Mouse (Mus musculus) adrenal gland, adult (tissue): Measurements from ENCODE around the gene Stk4.

Experiments used
- DNase-seq, 2 experiments: peaks; one replicate each; pipeline ENCODE4 v3.0.0; 2022 to 2023; ENCODE audit warnings: low spot score in 1 of 2; ENCODE audit not compliant: inconsistent age in 2 of 2

Stk4 gene

DNA sequence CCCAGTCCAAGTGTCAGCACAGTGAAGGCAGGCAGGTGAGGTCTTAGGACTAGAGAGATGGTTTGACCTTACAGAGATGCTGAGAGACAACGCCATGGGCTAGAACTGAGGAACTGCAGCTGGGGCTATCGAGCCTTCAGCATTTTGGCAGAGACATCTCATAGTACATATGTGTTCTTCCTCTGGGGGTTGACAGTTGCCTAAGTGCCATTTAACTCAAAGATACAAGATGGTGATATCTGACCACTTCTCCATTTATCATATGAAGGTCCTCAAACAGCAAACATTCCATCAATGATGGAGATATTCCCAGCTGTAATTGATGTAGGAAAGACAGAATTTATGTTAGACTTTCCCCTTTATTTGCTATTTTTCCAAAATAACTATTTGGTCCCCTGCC lies 57.2 kb downstream of the Stk4 start:
- no peak for DNase-seq

DNA sequence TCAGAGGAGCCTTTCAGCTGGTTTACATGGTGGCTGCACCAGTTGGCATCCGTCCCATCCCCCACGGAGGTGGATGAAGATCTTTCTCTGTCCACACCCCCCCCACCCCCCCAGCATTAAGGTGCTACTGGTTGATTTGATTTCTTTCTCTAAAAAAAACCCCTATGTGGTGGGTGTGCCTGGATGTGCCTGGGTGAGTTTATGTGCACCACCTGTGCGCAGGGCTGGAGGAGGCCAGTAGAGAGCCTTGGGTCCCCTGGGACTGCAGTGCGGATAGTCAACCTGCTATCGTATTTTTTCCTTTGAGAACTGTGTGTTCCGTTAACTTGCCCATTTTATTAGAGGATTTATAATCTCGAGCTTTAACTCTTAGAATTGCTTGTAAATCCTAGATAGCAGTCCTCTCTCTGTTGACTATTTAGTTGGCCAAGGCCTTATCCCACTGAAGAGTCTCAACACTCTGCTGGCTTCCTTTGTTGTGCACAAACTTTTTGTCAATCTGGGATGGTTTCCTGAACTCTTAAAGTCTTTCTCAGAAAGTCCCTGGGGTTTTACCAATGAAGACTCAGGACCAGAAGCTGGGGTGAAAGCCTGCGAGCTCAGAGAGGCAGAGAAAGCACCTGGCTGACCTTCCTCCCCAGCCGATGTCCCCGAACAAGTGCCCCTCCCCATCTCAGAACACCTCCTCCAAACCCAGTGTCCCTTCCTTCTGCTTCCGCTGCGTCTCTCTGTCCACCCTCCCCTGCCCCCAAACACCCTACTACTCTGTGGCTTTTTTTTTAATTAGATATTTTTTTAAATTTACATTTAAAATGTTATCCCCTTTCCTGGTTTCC lies 58.7 kb downstream of the Stk4 start:
- no peak for DNase-seq

DNA sequence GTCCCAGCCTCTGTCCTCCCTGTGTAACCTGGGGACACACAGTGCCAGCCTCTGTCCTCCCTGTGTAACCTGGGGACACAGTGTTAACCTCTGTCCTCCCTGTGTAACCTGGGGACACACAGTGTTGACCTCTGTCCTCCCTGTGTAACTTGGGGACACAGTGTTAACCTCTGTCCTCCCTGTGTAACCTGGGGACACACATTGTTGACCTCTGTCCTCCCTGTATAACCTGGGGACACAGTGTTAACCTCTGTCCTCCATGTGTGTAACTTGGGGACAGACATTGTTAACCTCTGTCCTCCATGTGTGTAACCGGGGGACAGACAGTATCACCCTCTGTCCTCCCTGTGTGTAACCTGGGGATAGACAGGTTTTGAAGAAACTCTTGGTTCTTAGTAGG lies 61.5 kb downstream of the Stk4 start:
- no peak for DNase-seq

DNA sequence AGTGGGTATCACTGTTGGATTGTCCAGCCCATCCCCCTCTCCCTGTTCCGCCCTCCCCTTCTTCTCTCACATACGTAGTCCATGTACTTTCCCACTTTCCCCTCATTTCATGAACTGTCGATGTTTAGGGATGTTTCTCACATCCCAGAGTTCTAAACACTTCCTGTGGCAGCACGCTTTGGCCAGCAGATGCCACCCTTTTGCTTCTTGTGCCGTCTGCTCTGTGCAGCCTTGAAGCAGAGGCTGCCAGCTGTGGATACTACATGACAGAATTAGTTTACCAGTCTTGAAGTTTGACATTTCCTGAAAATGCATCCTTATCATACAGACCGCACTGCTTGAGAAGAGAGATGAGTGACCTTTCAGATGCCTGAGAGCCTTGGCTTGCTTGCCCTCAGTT lies 64.4 kb downstream of the Stk4 start:
- peak; percentile 60 to 77 for DNase-seq

DNA sequence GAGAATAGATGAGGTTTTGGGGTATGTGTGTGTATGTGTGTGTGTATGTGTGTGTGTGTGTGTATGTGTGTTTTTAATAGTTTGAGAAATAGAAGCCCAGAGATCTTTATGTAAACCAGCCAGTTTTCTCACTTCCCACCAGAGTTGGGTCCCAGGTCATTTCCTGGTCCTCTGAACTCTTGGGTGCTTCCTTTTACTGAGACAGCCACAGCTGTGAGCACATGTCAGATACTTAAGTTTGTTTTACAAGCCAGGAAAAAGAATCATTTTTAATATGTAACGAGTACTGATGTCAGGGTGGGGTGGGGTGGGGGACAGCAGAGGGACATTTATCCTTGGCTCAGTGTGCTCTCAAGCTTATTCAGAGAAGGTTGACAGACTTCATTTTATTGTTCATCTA lies 65.2 kb downstream of the Stk4 start:
- no peak for DNase-seq

DNA sequence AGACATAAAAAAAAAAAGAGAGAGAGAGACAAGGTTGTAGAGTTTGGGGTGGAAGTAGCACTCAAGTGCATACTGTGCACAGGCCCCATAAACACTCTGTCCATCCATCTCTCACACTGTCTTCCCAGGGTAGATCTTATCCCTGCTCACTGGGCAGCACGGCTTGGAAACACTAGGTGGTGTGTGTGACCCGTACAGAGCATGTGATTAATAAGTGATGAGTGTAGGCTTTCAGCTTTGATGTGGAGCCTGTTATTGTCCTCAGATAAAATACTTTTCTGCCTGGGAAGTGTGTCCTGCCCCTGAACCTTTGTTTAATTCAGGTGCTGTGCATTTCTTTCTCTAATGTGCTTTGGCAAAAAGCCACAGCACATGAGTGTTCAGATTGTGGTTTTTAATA lies 66.3 kb downstream of the Stk4 start:
- DNase-seq, result peak; percentile 22 to 62

DNA sequence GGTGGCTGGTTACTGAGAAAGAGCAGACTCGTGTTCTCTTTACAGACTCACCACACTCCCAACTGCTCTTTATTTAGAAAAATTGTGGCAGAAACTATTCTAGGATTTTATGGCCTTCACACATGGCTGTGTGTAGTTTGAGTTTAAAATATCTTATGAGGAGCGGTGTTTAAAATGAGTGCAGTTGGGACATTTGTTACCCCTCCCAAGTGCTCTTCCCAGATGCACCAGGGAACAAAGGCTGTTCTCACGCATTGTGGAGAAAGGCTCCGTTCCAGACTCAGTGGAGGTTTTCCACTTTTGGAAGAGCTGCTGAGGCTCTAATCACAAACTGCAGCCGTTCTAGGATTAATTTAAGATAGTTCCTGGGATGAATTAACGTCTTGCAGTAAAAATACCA lies 67.6 kb downstream of the Stk4 start:
- DNase-seq, result no peak

DNA sequence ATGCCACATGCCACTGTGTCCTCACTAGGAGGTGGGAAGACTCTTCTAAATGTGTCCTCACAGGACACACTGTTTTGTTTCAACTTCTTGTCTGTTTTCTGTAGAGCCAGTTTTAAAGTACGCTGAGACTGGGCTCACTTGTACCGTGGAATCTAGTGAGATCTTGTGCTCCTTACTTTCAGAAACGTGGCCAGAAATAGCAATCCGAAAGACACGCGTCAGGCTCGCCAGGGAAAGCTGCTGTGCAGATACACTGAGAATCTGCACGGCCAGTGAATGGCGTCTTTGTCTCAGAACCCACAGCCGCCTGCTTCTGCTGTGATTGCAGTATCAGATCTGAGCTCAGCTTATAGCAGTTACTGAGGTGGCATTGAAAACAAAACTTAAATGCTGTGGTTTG lies 71.9 kb downstream of the Stk4 start:
- DNase-seq, result peak; percentile 50 to 81

DNA sequence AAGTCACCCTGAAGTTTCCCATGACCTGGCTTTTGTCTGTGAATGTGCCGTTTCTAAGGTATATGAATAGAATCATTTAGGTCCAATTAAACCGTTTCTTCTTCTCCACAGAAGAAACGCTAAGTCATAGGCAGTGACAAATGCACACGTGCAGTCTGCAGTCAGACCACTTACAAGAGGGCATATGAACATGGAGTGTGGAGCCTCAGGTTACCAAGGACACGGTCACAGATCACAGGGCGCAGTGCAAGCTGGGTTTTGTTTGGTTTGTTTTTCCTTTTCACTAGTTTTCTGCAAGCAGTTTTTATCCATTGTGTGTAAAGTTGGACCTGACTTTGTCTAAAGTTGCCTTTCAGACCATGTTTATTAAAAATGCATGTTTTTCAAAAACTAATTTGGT lies 73.9 kb downstream of the Stk4 start:
- DNase-seq, result peak; percentile 45 to 74

DNA sequence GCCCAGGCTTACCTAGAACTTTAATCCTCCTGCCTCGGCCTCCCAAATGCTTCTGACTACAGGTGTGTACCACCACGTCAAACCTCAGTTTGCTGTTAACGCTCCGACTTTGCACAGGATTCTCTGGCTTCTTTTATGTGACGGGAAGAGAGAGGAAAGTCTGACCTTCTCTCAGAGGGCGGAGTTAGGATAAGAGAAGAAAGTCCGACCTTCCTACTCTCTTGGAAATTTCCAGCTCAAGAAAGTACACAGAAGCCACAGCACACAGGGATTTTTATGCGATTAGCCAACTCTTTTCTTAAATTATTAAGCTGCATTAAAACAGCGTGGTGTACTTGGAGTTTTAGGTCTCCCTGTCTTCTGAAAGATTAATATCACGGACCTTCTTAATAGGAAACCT lies 74.4 kb downstream of the Stk4 start:
- peak; percentile 45 to 82 for DNase-seq

DNA sequence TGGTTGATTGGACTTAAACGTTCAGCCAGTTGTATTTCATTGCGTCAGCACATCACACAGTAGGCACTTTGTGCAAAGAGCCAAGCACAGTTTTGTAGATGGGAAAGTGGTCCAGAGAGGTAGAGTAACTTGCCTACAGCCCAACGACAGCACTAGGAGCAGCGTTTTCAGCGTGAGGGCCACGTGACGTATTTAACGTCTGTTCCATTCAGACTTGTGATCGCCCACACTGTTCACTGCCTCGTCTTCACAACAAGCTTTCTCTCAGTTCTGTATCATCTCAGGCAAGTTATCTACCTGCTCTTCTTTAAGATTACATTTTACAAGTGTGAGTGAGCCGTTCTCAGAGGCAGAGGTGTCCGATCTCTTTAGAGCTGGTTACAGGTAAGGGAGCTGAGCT lies 76.4 kb downstream of the Stk4 start:
- no peak for DNase-seq

DNA sequence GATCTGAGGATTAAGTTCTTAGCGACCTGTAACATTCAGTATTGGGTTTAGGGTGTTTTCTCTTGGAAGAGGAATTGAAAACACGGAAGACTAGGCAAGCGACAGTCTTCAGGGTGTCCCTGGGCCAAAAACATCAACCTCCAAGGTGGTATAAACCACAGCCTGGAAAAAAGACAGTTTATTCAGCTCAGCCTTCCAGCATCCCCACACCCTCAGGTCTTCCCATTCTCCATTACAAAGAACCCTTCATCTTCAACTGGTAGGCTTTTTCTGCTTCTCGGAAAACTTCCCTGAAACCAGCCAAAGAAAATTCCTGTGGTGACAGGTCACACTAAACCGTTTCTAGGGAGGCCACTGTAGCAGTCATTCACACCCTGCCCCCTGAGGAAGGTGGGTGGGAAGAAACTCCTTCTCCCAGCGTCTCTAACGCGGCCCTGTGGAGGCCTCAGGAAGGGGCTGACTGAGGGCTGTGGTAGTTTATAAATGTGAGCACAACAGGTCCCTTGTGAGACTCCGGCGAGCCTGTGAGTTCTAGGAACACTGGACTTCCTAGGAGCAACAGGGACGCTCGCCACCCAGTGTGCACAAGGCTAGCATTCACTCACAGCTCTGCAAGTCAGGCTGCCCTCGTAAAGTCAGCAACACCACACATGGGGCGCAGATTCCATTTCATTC lies 80.1 kb downstream of the Stk4 start:
- DNase-seq, result no peak

DNA sequence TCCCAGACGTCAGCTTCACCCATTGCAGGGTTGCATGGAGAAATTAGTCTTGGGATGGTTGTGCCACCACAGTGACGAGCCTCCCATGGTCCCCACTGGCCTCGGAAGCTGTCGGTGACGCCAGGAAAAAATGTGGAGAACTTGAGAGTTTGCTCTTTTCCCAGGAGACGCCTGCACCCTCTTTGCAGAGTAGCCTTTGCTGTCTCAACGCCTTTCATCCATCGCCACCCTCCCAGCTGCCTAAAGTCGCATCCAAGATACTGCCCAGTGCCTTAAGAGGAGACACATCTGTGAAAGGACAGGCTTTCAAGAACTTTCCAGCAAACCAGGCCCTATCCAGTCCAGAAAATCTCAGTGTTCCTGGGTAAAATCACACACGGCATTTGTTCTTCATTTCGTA lies 82.2 kb downstream of the Stk4 start:
- no peak for DNase-seq

DNA sequence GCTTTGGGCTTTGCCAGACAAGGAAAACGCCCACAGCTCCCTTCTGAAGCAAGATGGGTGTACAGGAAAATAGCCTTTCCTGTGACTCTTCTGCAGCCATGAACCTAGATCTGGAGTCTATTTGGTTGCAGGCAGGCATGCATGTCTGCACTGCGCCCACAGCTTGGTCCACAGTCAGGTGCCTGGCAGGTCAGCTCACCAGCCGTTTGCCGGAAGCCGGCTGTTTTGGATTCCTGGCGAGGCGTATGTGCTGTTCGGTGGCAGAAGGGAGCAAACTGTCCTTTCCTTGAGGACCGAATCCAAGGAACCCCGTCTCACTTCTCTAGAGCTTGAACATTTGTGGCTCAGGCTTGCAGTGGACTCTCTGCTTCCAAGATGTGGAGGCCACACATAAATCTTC lies 83.9 kb downstream of the Stk4 start:
- no peak for DNase-seq

DNA sequence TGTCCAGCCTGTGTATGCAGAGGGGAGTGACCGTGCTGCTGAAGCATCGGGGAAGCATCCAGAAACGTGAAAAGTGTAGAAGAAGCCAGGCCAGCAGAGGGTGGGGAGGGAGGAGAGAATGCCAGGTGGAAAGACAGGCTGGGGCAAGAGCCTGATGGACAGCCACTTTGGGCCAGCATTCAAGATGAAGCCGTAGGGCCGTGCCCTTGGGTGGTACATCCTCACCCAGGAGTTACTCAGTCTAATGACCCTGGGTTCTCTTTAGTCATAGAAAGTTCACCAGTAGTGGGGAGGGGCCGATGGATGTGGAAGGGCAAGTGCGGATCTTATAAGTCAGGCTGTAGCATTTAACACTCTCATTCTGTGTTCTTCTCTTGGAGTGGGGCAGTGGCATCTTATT lies 86.0 kb downstream of the Stk4 start:
- peak in 1 of 2 experiments; percentile 77 for DNase-seq

DNA sequence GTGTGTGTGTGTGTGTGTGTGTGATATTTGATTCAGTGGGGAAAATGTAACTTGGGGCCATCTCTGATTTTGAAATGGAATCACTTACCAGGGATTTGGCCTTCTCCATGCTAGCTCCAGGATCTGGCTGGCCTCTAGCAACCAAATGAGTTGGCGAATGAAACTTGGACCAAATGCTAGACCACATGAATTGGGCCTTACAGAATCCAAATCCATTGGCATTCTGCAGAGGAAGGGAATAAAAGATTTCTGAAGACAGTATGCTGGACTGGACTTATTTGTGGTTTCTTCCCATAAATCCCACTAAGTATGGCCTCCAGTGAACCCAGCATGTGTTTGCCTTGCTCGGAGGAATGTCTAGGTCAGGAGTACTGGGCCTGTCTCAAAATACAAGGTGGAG lies 88.7 kb downstream of the Stk4 start:
- no peak for DNase-seq

DNA sequence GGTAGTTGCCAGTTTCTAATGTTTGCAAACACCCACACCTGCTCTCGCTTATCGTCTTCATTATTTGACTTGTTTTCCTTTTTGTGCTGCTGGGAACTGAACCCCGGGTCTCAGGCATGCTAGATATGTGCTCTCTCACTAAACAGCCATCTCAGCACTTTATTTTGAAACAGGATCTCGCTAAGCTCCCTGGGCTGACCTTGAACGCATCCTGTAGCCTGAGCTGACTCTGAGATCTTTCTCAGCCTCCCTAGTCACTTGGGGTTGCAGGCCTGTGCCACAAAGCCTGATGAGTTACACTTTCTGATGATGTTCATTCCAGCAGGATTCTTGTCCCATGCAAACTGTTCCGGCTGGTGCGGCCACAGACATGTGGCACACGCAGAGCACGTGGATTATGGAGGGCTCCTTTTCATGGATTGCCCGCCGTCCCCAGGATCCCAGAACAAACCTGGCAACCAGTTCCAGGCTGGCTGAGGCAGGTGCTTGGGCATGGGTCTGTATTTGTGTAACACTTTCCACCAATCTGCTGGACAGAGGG lies 91.5 kb downstream of the Stk4 start:
- DNase-seq, result peak in 1 of 2 experiments; percentile 57

DNA sequence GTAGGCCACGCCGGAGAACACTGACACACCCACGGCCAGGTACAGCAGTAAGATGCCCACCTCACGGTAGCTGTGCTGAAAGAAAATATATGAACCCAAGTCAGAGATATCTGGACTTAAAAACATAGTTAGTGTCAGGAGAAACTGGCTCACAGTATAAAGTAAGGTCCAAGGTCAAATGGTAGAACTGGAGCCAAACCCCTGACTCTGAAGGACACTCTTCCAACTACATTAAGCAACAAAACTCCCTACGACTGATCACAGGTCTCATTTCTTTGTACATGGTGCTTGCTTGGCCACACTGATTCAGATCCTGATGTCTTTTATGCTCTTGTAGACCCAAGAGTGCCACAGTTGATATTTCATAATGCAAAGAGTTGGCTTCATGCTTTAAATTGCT lies 94.8 kb downstream of the Stk4 start:
- DNase-seq, result peak; percentile 46 to 81

DNA sequence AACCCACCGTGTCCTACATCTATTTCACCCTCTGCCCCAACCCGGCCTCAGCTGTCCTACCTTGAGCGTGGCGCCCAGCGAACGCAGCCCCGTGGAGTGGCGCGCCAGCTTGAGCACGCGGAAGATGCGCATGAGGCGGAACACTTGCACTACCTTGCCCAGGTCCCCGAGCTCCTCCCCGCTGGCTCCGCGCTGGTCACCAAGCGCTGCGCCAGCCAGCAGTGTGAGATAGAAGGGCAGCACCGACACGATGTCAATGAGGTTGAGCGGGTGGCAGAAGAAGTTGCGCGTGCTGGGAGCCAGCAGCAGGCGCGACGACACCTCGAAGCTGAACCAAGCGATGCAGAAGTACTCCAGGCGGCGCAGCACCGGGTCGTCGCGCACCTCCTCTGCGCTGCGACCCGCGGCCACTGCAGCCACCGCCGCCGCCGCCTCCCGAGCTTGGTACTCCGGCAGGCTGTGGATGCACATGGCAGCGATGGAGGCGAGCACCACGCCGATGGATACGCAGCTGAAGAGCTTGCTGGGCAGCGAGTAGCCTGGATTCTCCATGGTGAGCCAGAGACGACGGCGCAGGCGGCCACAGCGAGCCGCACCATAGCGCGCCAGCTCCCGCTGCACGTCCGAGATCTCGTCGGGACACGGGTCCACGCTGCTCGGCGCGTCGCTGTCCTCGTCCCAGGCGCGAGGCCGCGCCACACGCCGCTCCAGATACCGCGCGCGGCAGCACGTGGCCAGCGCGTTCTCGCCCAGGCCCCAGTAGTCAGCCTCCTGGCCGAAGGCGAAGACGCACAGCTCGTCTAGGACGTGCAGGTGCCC lies 97.8 kb downstream of the Stk4 start:
- DNase-seq, result no peak

DNA sequence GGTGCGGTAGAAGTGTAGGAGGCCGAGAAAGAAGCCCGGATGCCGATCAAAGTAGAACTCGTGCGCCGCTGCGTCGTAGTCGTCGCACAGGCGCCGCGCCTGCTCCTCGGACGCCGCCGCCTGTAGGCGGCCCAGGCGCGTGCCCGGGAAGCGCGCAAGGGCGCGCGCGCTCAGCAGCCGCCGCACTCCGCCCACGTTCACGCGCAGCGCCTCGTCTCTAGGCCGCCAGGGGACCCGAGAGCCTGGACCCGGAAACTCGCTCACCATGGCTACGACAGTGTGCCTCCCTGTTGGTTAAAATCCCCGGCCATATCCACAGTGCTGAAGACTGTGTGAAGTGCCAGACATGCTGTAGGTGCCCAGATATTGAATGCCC lies 98.4 kb downstream of the Stk4 start:
- DNase-seq, result no peak

DNA sequence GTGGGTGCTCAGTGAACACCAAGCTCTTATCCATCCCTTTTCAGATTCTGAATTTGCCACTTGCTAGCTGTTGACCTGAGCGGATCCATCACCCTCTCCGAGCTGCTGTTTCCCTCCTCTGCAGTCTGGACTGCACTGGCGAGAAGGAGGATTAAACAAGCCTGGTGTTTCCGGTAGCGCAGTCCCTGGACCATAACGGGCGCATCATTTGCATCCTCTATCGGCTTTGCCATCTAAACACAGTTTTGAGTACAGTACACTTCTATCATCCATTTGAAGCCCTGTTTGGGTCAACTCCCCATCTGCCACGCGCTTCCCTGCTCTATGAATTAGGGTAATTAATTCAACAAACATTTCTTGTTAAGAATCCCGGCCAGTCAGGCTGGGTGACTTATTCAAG lies 100.2 kb downstream of the Stk4 start:
- DNase-seq, result no peak

DNA sequence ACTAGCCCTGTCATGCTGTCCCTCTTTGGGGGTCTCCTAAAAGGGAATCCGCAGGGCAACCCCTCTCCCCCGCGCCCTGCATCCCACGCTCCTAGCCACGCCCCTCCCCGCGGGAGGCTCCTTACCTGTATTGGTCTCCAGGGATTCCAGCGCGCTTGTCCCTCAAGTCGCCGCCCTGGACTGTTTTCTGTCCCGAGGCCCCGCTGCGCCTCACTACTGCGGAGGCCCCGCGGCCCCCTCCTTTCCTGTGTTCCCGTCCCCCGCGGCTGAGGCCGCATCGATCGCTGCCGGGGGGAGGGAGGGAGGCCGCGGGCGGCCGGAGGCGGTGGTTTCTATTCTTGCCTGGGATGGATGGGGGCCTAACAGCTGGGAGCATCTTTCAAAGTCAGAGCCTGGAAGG lies 100.8 kb downstream of the Stk4 start, which contains the start of gene Kcns1:
Gene Kcns1 (minus strand): TSS at position 212 of the 400 bp plus-strand sequence.
- DNase-seq, result no peak
